Mouse (Mus musculus): ENCODE measurements around the gene Kcnma1.

Gene Kcnma1

GRCm38 (mm10) chr14:23666420-23666819 lies 347.9 kb downstream of the Kcnma1 start:
- DNase-seq = no peak

- DNase-seq = no peak
These were observed 362.6 kb downstream of the Kcnma1 start for GRCm38 (mm10) chr14:23651682-23652081.

- DNase-seq = no peak
These were observed 364.2 kb downstream of the Kcnma1 start for GRCm38 (mm10) chr14:23650126-23650525.

GRCm38 (mm10) chr14:23645361-23646063 lies 368.8 kb downstream of the Kcnma1 start:
- DNase-seq = no peak

- no peak for DNase-seq
These were observed 371.1 kb downstream of the Kcnma1 start for GRCm38 (mm10) chr14:23643162-23643561.

GRCm38 (mm10) chr14:23640665-23641064 lies 373.6 kb downstream of the Kcnma1 start:
- peak; percentile 79 for DNase-seq

GRCm38 (mm10) chr14:23638078-23638695 lies 376.1 kb downstream of the Kcnma1 start:
- peak; percentile 77 for DNase-seq

- DNase-seq = peak; percentile 79
These were observed 378.4 kb downstream of the Kcnma1 start for GRCm38 (mm10) chr14:23635903-23636302.

GRCm38 (mm10) chr14:23633011-23633595 lies 381.2 kb downstream of the Kcnma1 start:
- DNase-seq = no peak

GRCm38 (mm10) chr14:23626925-23627324 lies 387.4 kb downstream of the Kcnma1 start:
- DNase-seq = no peak

- DNase-seq = no peak
These were observed 388.2 kb downstream of the Kcnma1 start for GRCm38 (mm10) chr14:23626114-23626513.

- DNase-seq = peak; percentile 76
These were observed 388.9 kb downstream of the Kcnma1 start for GRCm38 (mm10) chr14:23625436-23625835.

- DNase-seq = no peak
These were observed 389.8 kb downstream of the Kcnma1 start for GRCm38 (mm10) chr14:23624455-23624854.

- no peak for DNase-seq
These were observed 393.6 kb downstream of the Kcnma1 start for GRCm38 (mm10) chr14:23620685-23621084.

GRCm38 (mm10) chr14:23618973-23619372 lies 395.3 kb downstream of the Kcnma1 start:
- DNase-seq = peak; percentile 65

- no peak for DNase-seq
These were observed 396.2 kb downstream of the Kcnma1 start for GRCm38 (mm10) chr14:23618081-23618480.

GRCm38 (mm10) chr14:23610054-23610453 lies 404.2 kb downstream of the Kcnma1 start:
- no peak for DNase-seq

- no peak for DNase-seq
These were observed 408.6 kb downstream of the Kcnma1 start for GRCm38 (mm10) chr14:23605740-23606139.

- DNase-seq = no peak
These were observed 411.4 kb downstream of the Kcnma1 start for GRCm38 (mm10) chr14:23602937-23603336.

GRCm38 (mm10) chr14:23602054-23602453 lies 412.2 kb downstream of the Kcnma1 start:
- DNase-seq = no peak

- DNase-seq = no peak
These were observed 419.7 kb downstream of the Kcnma1 start for GRCm38 (mm10) chr14:23594629-23595028.

GRCm38 (mm10) chr14:23592826-23593447 lies 421.4 kb downstream of the Kcnma1 start:
- no peak for DNase-seq

GRCm38 (mm10) chr14:23589744-23590481 lies 424.4 kb downstream of the Kcnma1 start:
- DNase-seq = no peak

Data from heart, adult 11 months (tissue).